Mouse (Mus musculus): ENCODE measurements around the gene Uvrag.

Gene Uvrag

DNA sequence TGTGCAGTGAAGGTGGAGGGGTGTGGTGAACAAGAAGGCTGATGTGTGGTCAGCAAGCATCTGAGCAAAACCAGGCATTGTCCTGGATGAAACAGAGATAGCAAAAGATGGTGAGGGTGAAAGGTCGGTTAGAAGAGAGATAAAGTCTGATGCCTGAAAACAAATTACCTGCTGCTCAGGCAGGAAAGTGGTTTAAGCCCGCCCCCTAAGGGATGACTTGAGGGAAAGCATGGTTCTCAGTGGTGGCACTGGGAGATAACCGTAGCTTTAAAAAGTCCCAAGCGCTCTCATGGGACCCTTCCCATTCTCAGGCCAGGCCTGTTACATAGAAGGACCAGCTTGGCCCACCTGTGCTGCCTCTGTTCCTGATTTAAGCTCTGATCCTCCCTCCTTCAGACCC lies 119.7 kb downstream of the Uvrag start:
- no peak for DNase-seq (ENCODE audit: low spot score)

- DNase-seq (ENCODE audit: low spot score): no peak
These were observed 120.6 kb downstream of the Uvrag start for GRCm38 (mm10) chr7:99020353-99020752.

- DNase-seq (ENCODE audit: low spot score): no peak
These were observed 123.6 kb downstream of the Uvrag start for GRCm38 (mm10) chr7:99017224-99017844.

- no peak for DNase-seq (ENCODE audit: low spot score)
These were observed 125.0 kb downstream of the Uvrag start for GRCm38 (mm10) chr7:99015914-99016313.

DNA sequence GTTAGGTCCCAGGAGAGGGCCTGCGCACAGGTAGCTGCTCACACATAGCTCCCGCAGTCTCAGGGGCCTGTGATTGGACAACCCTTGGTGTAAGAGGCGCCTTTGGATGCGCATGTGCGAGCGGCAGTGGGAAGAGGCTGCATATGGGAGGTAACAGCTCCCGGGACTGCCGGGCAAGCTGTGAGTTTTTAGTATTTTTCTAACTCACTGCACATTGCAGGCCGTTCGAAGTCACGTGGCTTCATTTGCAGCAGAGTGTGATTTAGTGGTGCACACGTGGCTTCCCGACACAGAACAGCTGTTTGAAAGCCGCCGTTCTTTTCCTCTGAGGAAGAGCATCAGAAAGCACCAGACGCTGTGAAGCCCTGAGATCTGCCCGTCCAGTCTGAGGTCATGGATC lies 125.5 kb downstream of the Uvrag start:
- no peak for DNase-seq (ENCODE audit: low spot score)

- no peak for DNase-seq (ENCODE audit: low spot score)
These were observed 126.3 kb downstream of the Uvrag start for GRCm38 (mm10) chr7:99014620-99015019.

- DNase-seq (ENCODE audit: low spot score): no peak
These were observed 133.2 kb downstream of the Uvrag start for GRCm38 (mm10) chr7:99007506-99008354.

DNA sequence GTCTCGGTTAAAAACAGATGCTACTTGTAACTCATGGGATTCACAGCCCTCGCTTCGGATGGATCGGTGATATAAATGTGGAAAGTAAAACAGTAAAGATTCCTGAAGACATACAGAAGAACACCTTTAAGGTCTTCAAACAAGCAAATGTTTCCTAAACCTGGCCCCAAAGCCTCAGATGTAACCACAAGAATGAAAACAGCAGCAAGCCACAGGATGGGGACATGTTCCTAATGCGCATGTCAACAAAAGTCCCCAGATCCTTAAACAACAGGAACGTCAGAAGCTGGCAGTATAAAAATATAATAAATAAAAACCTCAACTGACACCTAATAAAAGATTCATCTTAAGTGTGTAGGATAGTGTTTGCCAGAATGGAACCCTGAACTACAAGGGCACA lies 137.7 kb downstream of the Uvrag start:
- no peak for DNase-seq (ENCODE audit: low spot score)

DNA sequence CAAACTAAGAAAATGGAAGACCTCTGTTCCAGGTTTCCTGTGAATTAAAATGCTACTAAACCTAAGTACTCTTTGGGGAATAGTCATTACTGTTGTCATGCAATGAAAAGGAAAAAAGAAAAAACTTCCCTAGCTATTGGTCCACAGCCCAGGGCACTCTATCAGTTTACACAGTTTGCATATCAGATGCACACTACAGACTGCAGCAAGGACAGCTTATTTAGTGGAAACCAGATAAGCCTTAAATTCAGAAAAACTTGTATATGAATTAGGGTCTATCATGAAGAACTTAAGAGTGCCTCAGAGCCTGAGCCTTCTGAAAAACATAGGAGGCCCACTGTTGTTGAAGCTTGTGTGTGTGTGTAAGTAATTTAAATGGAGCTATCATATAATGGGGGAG lies 142.2 kb downstream of the Uvrag start:
- DNase-seq (ENCODE audit: low spot score): no peak

DNA sequence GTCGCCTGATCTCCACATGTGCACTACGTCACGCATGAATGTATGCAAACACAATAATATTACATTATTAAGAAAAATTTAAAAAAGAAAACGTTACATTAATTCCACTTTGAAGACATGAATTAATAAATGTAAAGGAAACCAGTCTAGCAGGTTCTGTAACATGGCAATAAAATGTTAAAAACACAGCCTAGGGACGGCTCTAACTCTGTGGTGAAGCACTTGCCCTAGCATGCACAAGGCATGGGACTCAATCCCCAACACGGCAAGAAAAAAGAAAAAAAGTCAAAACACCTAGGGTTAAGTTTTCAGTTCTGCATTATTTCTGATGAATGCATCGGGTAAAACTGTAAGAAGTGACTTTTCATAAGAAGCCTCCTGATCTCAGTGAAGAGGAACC lies 143.2 kb downstream of the Uvrag start:
- DNase-seq (ENCODE audit: low spot score): no peak

DNA sequence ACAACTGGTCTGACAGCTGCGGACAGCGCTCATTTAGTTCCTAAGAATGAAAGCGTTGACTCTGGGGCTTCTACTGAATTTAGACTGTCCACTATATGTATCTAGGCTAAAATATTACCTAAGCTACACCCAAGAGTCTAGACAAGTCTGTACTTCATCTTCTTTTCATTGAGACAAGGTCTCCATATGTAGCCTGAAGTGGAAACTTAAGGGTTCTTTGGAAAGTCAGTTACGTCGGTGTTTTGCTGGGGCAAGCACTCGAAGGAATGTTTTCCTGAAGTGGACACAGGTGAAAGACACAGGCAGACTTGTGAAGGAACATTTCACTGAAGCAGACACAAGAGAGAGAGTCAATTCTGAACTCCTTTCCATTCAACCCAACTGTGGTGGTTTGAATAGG lies 144.2 kb downstream of the Uvrag start:
- DNase-seq (ENCODE audit: low spot score): no peak

GRCm38 (mm10) chr7:98995126-98995727 lies 145.7 kb downstream of the Uvrag start:
- DNase-seq (ENCODE audit: low spot score): peak; percentile 5

DNA sequence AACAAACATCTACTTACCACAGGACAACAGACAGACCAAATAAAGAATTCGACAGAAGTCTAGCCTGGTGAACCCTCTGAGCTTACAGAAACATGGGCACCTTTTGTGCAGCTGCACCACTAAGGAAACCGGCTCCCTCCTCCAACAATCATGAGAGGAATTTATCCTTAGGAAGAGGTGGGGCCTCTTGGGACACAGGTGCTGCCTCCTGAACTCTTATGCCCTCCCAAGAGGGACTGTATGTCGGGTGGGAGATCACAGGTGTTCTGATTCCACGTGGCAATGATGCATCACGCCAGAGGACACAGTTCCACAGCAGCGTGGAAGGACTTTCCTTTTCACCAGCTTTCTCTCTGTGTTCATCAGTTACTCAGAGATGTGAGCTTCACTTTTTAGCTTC lies 146.8 kb downstream of the Uvrag start:
- DNase-seq (ENCODE audit: low spot score): peak; percentile 27

DNA sequence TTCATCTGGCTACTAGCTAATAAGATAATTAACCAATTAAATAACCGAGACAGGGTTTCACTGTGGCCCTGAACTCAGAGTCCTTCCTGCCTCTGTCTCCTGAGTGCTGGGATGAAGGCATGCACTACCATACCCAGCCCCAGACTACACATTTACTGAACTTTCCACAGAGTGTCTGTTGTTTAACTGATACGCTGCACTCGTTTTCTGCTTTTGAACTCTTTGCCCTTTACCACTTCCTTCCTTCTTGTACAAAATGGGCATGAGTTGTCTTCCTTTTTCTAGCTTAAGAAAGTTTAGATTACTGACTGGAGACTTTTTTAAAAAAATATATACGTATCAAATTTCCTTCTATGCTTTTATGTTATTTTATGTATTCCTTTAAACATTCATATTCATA lies 147.5 kb downstream of the Uvrag start:
- no peak for DNase-seq (ENCODE audit: low spot score)

GRCm38 (mm10) chr7:98991204-98991761 lies 149.7 kb downstream of the Uvrag start:
- DNase-seq (ENCODE audit: low spot score): no peak

DNA sequence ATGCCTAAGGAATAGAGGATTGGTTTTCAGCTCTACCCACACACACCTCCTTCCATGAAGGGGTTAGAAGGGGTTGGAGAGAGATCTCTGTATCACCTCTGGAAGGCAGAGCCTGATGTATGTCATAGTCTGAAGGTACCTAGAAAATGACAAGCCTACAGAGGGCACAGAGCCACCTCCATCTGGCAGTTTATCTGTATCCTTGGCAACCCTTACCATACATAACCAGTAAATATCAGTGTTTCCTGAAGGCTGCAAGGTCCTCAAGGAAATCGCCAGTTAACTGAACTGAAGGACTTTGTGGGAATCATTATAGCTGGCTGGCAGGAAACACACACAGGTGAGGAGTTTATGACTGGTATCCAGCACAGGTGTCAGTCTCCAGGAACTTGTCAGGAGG lies 150.4 kb downstream of the Uvrag start:
- DNase-seq (ENCODE audit: low spot score): no peak

DNA sequence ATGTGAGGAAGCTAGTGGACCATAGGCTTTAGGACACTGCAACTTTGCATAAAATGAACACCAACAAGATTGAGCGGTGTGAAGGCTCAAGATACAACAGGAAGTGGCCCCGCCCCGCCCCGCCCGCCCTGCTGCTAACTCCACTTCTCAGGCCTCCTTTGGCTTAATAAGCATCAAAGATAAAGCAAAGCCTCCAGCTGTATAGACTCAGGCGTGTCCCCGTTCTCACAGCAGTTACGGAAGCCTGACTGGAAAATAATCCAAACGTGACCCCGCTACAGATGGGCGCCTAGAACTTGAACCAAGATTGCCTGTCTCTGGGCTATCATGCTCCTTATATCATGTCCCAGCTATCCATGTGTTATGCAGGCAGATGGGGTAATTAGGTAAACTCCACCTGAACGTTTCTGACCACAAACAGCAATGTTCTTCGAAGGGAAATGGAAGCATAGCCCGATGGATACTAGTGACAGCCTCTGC lies 153.9 kb downstream of the Uvrag start:
- no peak for DNase-seq (ENCODE audit: low spot score)

DNA sequence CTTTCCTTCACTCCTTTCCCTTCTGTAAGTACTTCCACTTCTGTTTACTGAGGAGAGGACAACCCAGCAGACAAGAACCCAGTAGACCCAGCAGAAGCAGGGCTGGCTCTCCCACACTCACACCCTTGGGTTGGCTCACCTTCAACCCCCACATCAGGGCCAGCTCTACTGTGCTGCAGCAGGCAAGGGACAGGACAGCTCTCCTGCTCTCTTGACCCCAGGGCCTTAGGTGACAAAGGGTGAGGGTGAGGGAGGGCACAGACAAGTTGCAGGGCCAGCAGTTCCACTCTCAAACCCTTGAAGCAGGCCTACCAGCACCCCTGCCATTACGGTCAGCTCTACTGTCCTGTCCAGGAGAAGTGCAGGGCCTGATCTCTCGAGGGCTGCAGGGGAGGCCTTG lies 155.0 kb downstream of the Uvrag start:
- DNase-seq (ENCODE audit: low spot score): peak; percentile 38

GRCm38 (mm10) chr7:98985489-98985888 lies 155.5 kb downstream of the Uvrag start:
- DNase-seq (ENCODE audit: low spot score): no peak

DNA sequence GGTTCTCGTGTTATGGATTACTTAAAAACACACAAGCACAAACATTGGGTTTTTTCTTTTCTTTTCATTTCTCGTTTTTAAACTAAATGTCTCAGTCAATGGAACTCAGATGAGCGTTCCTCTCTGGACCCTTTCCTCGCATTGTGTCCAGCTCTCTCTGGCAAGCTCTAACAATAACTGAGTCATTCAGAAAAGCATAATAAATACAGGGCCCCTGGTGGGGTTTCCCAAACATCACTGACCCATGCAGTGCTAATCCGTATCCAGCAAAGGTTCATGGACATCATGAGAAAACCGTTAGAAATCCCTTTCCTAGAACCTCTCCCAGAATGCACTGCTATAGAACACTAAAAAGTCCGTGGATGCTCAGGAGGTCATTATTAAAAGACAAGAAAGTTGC lies 156.6 kb downstream of the Uvrag start:
- DNase-seq (ENCODE audit: low spot score): no peak

DNA sequence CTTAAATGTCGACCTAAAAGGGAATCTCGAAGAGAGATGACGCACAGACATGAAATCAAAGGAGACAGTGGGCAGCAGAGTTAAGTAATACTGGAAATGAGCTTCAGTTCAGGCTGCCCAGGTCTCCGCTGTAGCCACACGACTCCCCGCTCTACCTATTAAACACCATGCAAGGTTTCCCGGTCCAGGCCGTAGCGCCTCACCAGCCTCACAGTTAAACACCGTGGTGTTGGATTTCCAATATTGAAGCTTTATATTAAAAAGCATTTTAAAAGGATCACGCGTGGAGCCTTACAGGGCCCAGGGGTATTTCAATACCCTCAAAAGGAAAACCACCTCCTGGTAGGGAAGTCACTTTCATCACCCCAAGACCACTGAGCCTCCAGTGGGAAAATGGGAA lies 157.9 kb downstream of the Uvrag start:
- peak; percentile 19 for DNase-seq (ENCODE audit: low spot score)

GRCm38 (mm10) chr7:98981423-98981822 lies 159.5 kb downstream of the Uvrag start:
- DNase-seq (ENCODE audit: low spot score): peak; percentile 23
